Mouse (Mus musculus): Measurements from ENCODE around the gene Rora. TPM values are rescaled to one million over a fixed set of nuclear protein-coding genes. Genes with fewer than 3 reads are reported as not detected.

Gene Rora
- polyA plus RNA-seq, 1 experiment from 2014 or later: 12.3 TPM

DNA sequence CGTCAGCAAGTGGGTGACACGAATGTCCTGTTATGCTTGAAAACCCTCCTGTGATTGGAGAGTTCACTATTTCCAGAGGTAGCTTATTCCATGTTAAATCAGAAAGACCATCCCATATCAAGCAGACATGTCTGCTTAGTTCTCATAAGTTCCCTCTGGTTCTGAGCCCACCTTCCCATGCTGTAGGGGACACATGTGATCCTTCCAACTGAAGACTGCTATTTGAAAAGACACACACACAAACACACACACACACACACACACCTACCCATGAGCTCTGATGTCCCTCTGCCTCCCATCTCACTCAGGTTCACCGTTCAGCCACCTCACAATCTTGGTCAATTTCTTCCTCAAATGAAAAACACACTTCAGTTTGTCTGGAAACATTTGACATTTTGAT is 642.2 kb downstream of the Rora start:
- Histone ChIP-seq H3K9me3 (ENCODE audit: control insufficient read depth, low read length) (no peaks in the 10 kb centered on the region), H3K9ac (ENCODE audit: low read depth, low read length) (no peak overlapping the region), H3K27me3 (replicated peaks; ENCODE audit: control insufficient read depth, insufficient read depth, low read length) (peaks cover 7% of the 10 kb centered on the region), H3K36me3 (ENCODE audit: control insufficient read depth, insufficient read depth, low read length) (no peaks in the 10 kb centered on the region), H3K4me3 (ENCODE audit: low read depth, low read length) (no peak overlapping the region), H3K4me2 (ENCODE audit: low read depth, low read length) (no peak overlapping the region), H3K4me1 (ENCODE audit: control insufficient read depth, insufficient read depth, low read length) (peaks cover 27% of the 10 kb centered on the region), H3K27ac (replicated peaks; ENCODE audit: low read depth, low read length) (no peak overlapping the region)
- DNase-seq (ENCODE audit: low spot score) (no peak), ATAC-seq (ENCODE audit: low read depth) (no peak)
- 73% methylated on average over 3 of the region's 3 CpGs for WGBS

- Histone ChIP-seq H3K4me3 (ENCODE audit: low read depth, low read length) (no peak overlapping the region), H3K36me3 (ENCODE audit: control insufficient read depth, insufficient read depth, low read length) (no peaks in the 10 kb centered on the region), H3K4me1 (ENCODE audit: control insufficient read depth, insufficient read depth, low read length) (peaks cover 26% of the 10 kb centered on the region), H3K9me3 (ENCODE audit: control insufficient read depth, low read length) (no peaks in the 10 kb centered on the region), H3K4me2 (ENCODE audit: low read depth, low read length) (no peak overlapping the region), H3K27ac (replicated peaks; ENCODE audit: low read depth, low read length) (no peak overlapping the region), H3K9ac (ENCODE audit: low read depth, low read length) (no peak overlapping the region), H3K27me3 (replicated peaks; ENCODE audit: control insufficient read depth, insufficient read depth, low read length) (peaks cover 2% of the 10 kb centered on the region; the same call in 1 of the 2 replicates)
- peak; percentile 77 for DNase-seq (ENCODE audit: low spot score)
- 11% methylated on average over 2 of the region's 2 CpGs for WGBS
- ATAC-seq (ENCODE audit: low read depth): no peak
These were observed 642.8 kb downstream of the Rora start for GRCm38 (mm10) chr9:69296418-69296817.

DNA sequence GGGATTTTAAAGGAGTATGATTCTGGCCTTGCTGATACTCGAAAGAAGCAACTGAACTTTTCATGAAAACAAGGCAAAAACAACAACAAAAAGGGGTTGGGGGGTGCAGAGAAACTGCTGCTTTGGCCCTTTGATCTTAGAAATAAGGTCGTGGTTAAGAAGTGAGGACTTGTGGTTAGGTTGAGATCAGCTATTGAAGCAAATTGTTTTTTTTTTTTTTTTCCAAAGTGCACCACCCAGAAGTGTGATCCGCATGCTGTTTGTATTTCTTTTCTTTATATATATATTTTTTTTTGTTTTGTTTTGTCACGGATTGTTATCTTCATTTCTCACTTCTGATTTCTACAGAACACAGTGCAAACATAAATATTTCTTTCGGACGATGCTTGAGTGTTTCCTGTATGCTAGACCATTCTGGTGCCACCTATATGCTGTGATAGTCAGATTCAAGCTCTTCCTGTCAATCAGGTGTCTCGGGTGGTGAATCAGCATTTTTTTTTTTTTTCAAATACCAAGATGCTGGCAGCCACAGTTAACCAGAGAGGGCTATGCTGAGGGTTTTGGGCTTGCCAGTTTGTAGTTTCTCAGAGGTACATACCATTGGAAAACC is 644.3 kb downstream of the Rora start:
- H3K36me3 ChIP-seq (ENCODE audit: control insufficient read depth, insufficient read depth, low read length): no peaks in the 10 kb centered on the region
- 76% methylated on average over 7 of the region's 7 CpGs for WGBS
- no peak overlapping the region for H3K4me2 ChIP-seq (ENCODE audit: low read depth, low read length)
- peaks cover 2% of the 10 kb centered on the region; the same call in 1 of the 2 replicates for H3K27me3 ChIP-seq (replicated peaks; ENCODE audit: control insufficient read depth, insufficient read depth, low read length)
- DNase-seq (ENCODE audit: low spot score): no peak
- no peak overlapping the region for H3K4me3 ChIP-seq (ENCODE audit: low read depth, low read length)
- no peak for ATAC-seq (ENCODE audit: low read depth)
- peaks cover 25% of the 10 kb centered on the region for H3K4me1 ChIP-seq (ENCODE audit: control insufficient read depth, insufficient read depth, low read length)
- H3K27ac ChIP-seq (replicated peaks; ENCODE audit: low read depth, low read length): no peak overlapping the region
- H3K9ac ChIP-seq (ENCODE audit: low read depth, low read length): no peak overlapping the region
- H3K9me3 ChIP-seq (ENCODE audit: control insufficient read depth, low read length): no peaks in the 10 kb centered on the region

- Histone ChIP-seq H3K4me1 (ENCODE audit: control insufficient read depth, insufficient read depth, low read length) (peaks cover 23% of the 10 kb centered on the region), H3K36me3 (ENCODE audit: control insufficient read depth, insufficient read depth, low read length) (no peaks in the 10 kb centered on the region), H3K9me3 (ENCODE audit: control insufficient read depth, low read length) (no peaks in the 10 kb centered on the region), H3K4me2 (ENCODE audit: low read depth, low read length) (no peak overlapping the region), H3K9ac (ENCODE audit: low read depth, low read length) (no peak overlapping the region), H3K4me3 (ENCODE audit: low read depth, low read length) (no peak overlapping the region), H3K27me3 (replicated peaks; ENCODE audit: control insufficient read depth, insufficient read depth, low read length) (0 out of 2 replicates have a peak, but pooled peaks cover under 1% of the 10 kb centered on the region), H3K27ac (replicated peaks; ENCODE audit: low read depth, low read length) (no peak overlapping the region)
- WGBS: 67% methylated on average over 11 of the region's 12 CpGs
- DNase-seq (ENCODE audit: low spot score) (no peak), ATAC-seq (ENCODE audit: low read depth) (no peak)
These were observed 645.2 kb downstream of the Rora start for GRCm38 (mm10) chr9:69298566-69299335.

DNA sequence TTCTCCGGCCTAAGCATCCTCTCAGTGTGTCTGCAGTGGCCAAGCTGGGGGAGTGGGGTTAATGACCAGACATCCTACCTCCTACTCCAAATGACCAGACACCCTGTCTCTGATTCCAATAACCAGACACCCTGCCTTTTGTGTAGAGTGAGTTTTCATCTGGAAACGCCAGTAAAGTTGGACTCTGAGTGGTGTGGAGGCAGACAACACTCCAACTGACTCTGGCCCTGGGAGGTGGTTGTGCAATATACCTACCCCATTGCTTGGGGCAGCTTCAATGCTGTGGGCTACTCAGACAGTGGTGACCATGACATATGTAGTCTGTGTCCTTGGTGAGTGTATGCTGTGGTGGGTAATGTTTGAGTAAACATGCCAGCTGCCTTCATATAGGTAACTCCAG is 645.9 kb downstream of the Rora start:
- DNase-seq (ENCODE audit: low spot score): no peak
- Histone ChIP-seq H3K27ac (replicated peaks; ENCODE audit: low read depth, low read length) (no peak overlapping the region), H3K36me3 (ENCODE audit: control insufficient read depth, insufficient read depth, low read length) (no peaks in the 10 kb centered on the region), H3K4me2 (ENCODE audit: low read depth, low read length) (no peak overlapping the region), H3K9me3 (ENCODE audit: control insufficient read depth, low read length) (no peaks in the 10 kb centered on the region), H3K27me3 (replicated peaks; ENCODE audit: control insufficient read depth, insufficient read depth, low read length) (no peaks in the 10 kb centered on the region), H3K4me3 (ENCODE audit: low read depth, low read length) (no peak overlapping the region), H3K9ac (ENCODE audit: low read depth, low read length) (no peak overlapping the region), H3K4me1 (ENCODE audit: control insufficient read depth, insufficient read depth, low read length) (peaks cover 27% of the 10 kb centered on the region)
- ATAC-seq (ENCODE audit: low read depth): no peak
- WGBS: 81% methylated on average over 2 of the region's 2 CpGs

GRCm38 (mm10) chr9:69300296-69300695 is 646.7 kb downstream of the Rora start:
- H3K36me3 ChIP-seq (ENCODE audit: control insufficient read depth, insufficient read depth, low read length): no peaks in the 10 kb centered on the region
- 80% methylated on average over 8 of the region's 8 CpGs for WGBS
- H3K4me3 ChIP-seq (ENCODE audit: low read depth, low read length): no peak overlapping the region
- no peak overlapping the region for H3K9ac ChIP-seq (ENCODE audit: low read depth, low read length)
- H3K4me2 ChIP-seq (ENCODE audit: low read depth, low read length): no peak overlapping the region
- H3K27ac ChIP-seq (replicated peaks; ENCODE audit: low read depth, low read length): no peak overlapping the region
- peaks cover 31% of the 10 kb centered on the region for H3K4me1 ChIP-seq (ENCODE audit: control insufficient read depth, insufficient read depth, low read length)
- no peaks in the 10 kb centered on the region for H3K9me3 ChIP-seq (ENCODE audit: control insufficient read depth, low read length)
- no peak for DNase-seq (ENCODE audit: low spot score)
- H3K27me3 ChIP-seq (replicated peaks; ENCODE audit: control insufficient read depth, insufficient read depth, low read length): no peaks in the 10 kb centered on the region
- no peak for ATAC-seq (ENCODE audit: low read depth)

- Histone ChIP-seq H3K4me1 (ENCODE audit: control insufficient read depth, insufficient read depth, low read length) (peaks cover 31% of the 10 kb centered on the region), H3K9ac (ENCODE audit: low read depth, low read length) (no peak overlapping the region), H3K36me3 (ENCODE audit: control insufficient read depth, insufficient read depth, low read length) (no peaks in the 10 kb centered on the region), H3K4me2 (ENCODE audit: low read depth, low read length) (peak overlapping the region; percentile 42), H3K27me3 (replicated peaks; ENCODE audit: control insufficient read depth, insufficient read depth, low read length) (no peaks in the 10 kb centered on the region), H3K4me3 (ENCODE audit: low read depth, low read length) (peak overlapping the region; percentile 4; the same call in 1 of the 2 replicates), H3K9me3 (ENCODE audit: control insufficient read depth, low read length) (no peaks in the 10 kb centered on the region), H3K27ac (replicated peaks; ENCODE audit: low read depth, low read length) (peak overlapping the region; percentile 40)
- DNase-seq (ENCODE audit: low spot score): peak; percentile 83
- ATAC-seq (ENCODE audit: low read depth): no peak
- 6% methylated on average over 9 of the region's 9 CpGs for WGBS
These were observed 647.9 kb downstream of the Rora start for GRCm38 (mm10) chr9:69301445-69301844.

- DNase-seq (ENCODE audit: low spot score): no peak
- 16% methylated on average over 4 of the region's 4 CpGs for WGBS
- Histone ChIP-seq H3K9me3 (ENCODE audit: control insufficient read depth, low read length) (no peaks in the 10 kb centered on the region), H3K36me3 (ENCODE audit: control insufficient read depth, insufficient read depth, low read length) (no peaks in the 10 kb centered on the region), H3K4me2 (ENCODE audit: low read depth, low read length) (peak overlapping the region; percentile 42), H3K4me1 (ENCODE audit: control insufficient read depth, insufficient read depth, low read length) (peaks cover 31% of the 10 kb centered on the region), H3K4me3 (ENCODE audit: low read depth, low read length) (peak overlapping the region; percentile 4; the same call in 1 of the 2 replicates), H3K27ac (replicated peaks; ENCODE audit: low read depth, low read length) (peak overlapping the region; percentile 40; the same call in 1 of the 2 replicates), H3K9ac (ENCODE audit: low read depth, low read length) (no peak overlapping the region), H3K27me3 (replicated peaks; ENCODE audit: control insufficient read depth, insufficient read depth, low read length) (no peaks in the 10 kb centered on the region)
- no peak for ATAC-seq (ENCODE audit: low read depth)
These were observed 648.4 kb downstream of the Rora start for GRCm38 (mm10) chr9:69301955-69302354.
